Mouse (Mus musculus): ENCODE measurements around the gene Dnaic1. TPM values are rescaled to one million over a fixed set of nuclear protein-coding genes. Genes with fewer than 3 reads are reported as not detected.
A peak's percentile ranks its signal among the peaks of the same experiment; 100 is the strongest.

Dnaic1 gene
- 8.9 and 9.0 TPM in 2 replicates for polyA plus RNA-seq (2015; fragmentation: Nextera tagmentation; extraction: Ambion mirVana)

DNA sequence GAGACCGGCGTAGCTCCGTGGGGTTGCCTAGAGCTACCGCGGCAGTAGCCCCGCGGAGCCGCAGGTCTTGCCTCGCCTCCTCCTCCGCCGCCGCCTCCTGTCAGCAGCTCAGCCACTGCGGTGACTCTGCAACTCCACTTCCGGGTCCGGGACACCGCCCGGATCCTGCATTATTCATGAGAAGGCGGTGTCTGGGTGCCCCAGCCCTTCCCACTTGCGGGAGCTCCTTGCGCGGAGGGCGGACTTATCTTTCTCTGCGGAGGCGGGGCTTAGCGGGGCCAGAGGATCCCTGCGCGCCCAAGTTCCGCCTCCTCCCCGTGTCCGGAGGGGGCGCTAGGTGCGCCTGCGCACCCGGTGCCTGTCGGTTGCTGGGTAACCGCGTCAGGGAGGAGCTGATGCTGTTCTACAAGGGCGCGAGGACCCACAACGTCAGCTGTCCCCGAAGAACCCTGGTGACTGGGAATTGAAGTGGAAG lies at the start of gene Dnaic1, which contains the start of gene Fam219a:
Dnaic1 (plus strand) TSS at position 365 of the 475 bp plus-strand sequence.
Fam219a (minus strand) TSS at position 128 of the 475 bp plus-strand sequence.
- Histone ChIP-seq H3K9me3 (ENCODE audit: low read length) (no peaks in the 10 kb centered on the region), H3K4me1 (ENCODE audit: insufficient read depth, low read depth, low read length) (peaks cover 3% of the 10 kb centered on the region; the same call in 1 of the 2 replicates), H3K36me3 (ENCODE audit: insufficient read depth, low read length) (no peaks in the 10 kb centered on the region), H3K4me2 (replicated peaks; ENCODE audit: low read depth, low read length) (peak within 1 kb of the TSS; percentile 94), H3K27ac (ENCODE audit: low read length) (peak within 1 kb of the TSS; percentile 64), H3K27me3 (replicated peaks; ENCODE audit: insufficient read depth, low read length) (no peaks in the 10 kb centered on the region), H3K9ac (replicated peaks; ENCODE audit: low read depth) (peak within 1 kb of the TSS; percentile 72), H3K4me3 (ENCODE audit: low read depth, low read length) (peak within 1 kb of the TSS; percentile 77)
- peak; percentile 99 for DNase-seq (ENCODE audit: low spot score)
- peak; percentile 98 for ATAC-seq
- under 1% methylated on average over 36 of the region's 41 CpGs for WGBS
- no peak for TF ChIP-seq EP300 (IDR thresholded peaks at IDR 0.05)
- TF ChIP-seq CTCF (IDR thresholded peaks at IDR 0.05): peak; percentile 76

DNA sequence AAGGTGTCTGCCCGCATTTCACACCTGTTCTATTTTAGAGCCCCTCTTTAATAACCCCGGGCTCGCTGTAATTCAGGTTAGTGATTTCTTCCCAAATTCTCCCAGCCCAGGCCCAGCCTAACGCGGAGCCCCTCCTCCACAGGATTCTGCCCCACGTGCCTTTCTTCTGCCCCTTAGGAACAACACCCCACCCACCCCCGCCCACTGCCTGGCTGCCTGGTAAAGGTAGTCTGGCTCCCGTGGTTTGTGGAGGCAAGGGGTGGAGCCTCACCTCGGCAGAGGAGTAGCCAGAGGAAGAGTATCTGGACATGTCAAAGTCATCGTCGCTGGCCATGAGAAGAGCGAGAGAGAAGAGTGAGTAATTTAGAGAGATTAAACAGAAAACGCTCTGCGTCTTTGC lies 48.9 kb upstream of the Dnaic1 start:
- no peaks in the 10 kb centered on the region for H3K36me3 ChIP-seq (ENCODE audit: insufficient read depth, low read length)
- H3K27me3 ChIP-seq (replicated peaks; ENCODE audit: insufficient read depth, low read length): no peaks in the 10 kb centered on the region
- peak; percentile 37 for ATAC-seq
- 43% methylated on average over 14 of the region's 14 CpGs for WGBS
- no peak overlapping the region for H3K4me2 ChIP-seq (replicated peaks; ENCODE audit: low read depth, low read length)
- no peak for TF ChIP-seq EP300 (IDR thresholded peaks at IDR 0.05)
- TF ChIP-seq CTCF (IDR thresholded peaks at IDR 0.05): no peak
- no peaks in the 10 kb centered on the region for H3K9me3 ChIP-seq (ENCODE audit: low read length)
- H3K4me1 ChIP-seq (ENCODE audit: insufficient read depth, low read depth, low read length): no peaks in the 10 kb centered on the region
- H3K4me3 ChIP-seq (ENCODE audit: low read depth, low read length): no peak overlapping the region
- H3K9ac ChIP-seq (replicated peaks; ENCODE audit: low read depth): no peak overlapping the region
- no peak for DNase-seq (ENCODE audit: low spot score)
- no peak overlapping the region for H3K27ac ChIP-seq (ENCODE audit: low read length)

DNA sequence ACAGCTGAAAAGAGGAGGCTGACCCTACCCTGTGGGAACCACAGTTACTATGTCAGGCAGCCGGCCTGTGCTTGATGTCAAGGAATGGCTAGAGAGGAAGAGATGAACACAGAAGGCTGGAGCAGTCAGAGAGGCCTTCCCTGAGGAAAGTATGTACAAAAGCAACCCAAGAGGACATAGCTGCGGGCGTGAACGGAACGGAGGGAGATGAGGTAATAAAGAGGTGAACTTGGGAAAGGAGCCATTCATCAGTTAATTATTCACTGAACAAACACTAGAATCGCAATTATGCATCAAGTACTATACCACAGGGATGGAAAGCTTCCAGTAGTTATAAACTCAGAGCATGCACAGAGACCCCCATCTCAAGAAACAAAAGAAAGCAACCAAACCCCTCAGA lies 47.4 kb upstream of the Dnaic1 start:
- Histone ChIP-seq H3K36me3 (ENCODE audit: insufficient read depth, low read length) (no peaks in the 10 kb centered on the region), H3K4me3 (ENCODE audit: low read depth, low read length) (no peak overlapping the region), H3K9ac (replicated peaks; ENCODE audit: low read depth) (no peak overlapping the region), H3K4me2 (replicated peaks; ENCODE audit: low read depth, low read length) (no peak overlapping the region), H3K4me1 (ENCODE audit: insufficient read depth, low read depth, low read length) (no peaks in the 10 kb centered on the region), H3K9me3 (ENCODE audit: low read length) (no peaks in the 10 kb centered on the region), H3K27me3 (replicated peaks; ENCODE audit: insufficient read depth, low read length) (no peaks in the 10 kb centered on the region), H3K27ac (ENCODE audit: low read length) (no peak overlapping the region)
- peak; percentile 52 for ATAC-seq
- peak; percentile 44 for DNase-seq (ENCODE audit: low spot score)
- WGBS: 51% methylated on average over 6 of the region's 6 CpGs
- TF ChIP-seq EP300 (IDR thresholded peaks at IDR 0.05) (no peak), CTCF (IDR thresholded peaks at IDR 0.05) (no peak)

DNA sequence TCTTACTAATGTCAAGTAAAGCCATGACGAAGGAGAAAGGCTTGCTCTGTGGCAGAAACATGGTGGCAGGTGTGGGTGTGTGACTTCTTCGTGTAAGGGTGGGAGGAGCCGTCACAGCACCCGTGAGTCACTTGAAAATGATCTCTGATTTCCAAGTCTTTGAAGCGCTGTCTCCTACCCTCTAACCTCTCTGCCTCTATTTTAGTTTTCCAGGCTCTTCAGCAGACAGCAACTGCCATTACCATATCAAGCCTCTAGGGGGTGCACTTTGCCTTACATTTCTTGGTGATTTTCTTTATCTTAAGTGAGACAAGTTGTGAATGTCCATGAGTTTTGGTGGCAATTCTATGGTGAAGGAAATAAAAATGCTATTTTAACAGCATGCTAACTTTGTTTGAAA lies 46.8 kb upstream of the Dnaic1 start:
- peak; percentile 55 for DNase-seq (ENCODE audit: low spot score)
- no peak; the same call in 1 of the 2 replicates for ATAC-seq
- no peak overlapping the region for H3K4me2 ChIP-seq (replicated peaks; ENCODE audit: low read depth, low read length)
- no peak overlapping the region for H3K27ac ChIP-seq (ENCODE audit: low read length)
- no peak for TF ChIP-seq EP300 (IDR thresholded peaks at IDR 0.05)
- TF ChIP-seq CTCF (IDR thresholded peaks at IDR 0.05): peak; percentile 82
- H3K36me3 ChIP-seq (ENCODE audit: insufficient read depth, low read length): no peaks in the 10 kb centered on the region
- no peaks in the 10 kb centered on the region for H3K27me3 ChIP-seq (replicated peaks; ENCODE audit: insufficient read depth, low read length)
- H3K4me1 ChIP-seq (ENCODE audit: insufficient read depth, low read depth, low read length): no peaks in the 10 kb centered on the region
- no peak overlapping the region for H3K9ac ChIP-seq (replicated peaks; ENCODE audit: low read depth)
- no peaks in the 10 kb centered on the region for H3K9me3 ChIP-seq (ENCODE audit: low read length)
- no peak overlapping the region for H3K4me3 ChIP-seq (ENCODE audit: low read depth, low read length)
- WGBS: 41% methylated on average over 5 of the region's 5 CpGs

DNA sequence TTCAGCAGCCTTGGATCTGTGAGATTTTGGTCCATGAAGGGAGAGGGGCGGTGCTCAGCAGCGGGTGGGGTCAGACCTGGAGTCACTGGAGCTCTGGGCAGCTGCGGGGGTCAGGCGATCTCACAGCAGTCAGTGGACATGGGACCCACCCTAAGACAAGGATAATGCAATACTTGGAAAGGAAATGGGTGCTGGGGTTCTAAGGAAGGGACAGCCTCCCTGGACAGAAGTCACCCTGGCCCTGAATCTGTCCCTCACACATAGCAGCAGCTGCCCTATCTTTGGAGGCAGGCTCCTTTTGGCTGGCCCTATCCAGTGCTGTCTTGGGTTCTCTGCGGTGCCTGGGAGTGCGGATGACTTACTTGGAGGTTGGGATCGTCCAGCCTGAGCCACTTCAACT lies 45.7 kb upstream of the Dnaic1 start:
- H3K4me2 ChIP-seq (replicated peaks; ENCODE audit: low read depth, low read length): no peak overlapping the region
- no peak overlapping the region for H3K9ac ChIP-seq (replicated peaks; ENCODE audit: low read depth)
- H3K4me3 ChIP-seq (ENCODE audit: low read depth, low read length): no peak overlapping the region
- 73% methylated on average over 7 of the region's 7 CpGs for WGBS
- no peak for DNase-seq (ENCODE audit: low spot score)
- no peaks in the 10 kb centered on the region for H3K27me3 ChIP-seq (replicated peaks; ENCODE audit: insufficient read depth, low read length)
- H3K36me3 ChIP-seq (ENCODE audit: insufficient read depth, low read length): no peaks in the 10 kb centered on the region
- ATAC-seq: no peak
- H3K27ac ChIP-seq (ENCODE audit: low read length): no peak overlapping the region
- H3K4me1 ChIP-seq (ENCODE audit: insufficient read depth, low read depth, low read length): no peaks in the 10 kb centered on the region
- H3K9me3 ChIP-seq (ENCODE audit: low read length): no peaks in the 10 kb centered on the region
- TF ChIP-seq CTCF (IDR thresholded peaks at IDR 0.05) (no peak), EP300 (IDR thresholded peaks at IDR 0.05) (no peak)

DNA sequence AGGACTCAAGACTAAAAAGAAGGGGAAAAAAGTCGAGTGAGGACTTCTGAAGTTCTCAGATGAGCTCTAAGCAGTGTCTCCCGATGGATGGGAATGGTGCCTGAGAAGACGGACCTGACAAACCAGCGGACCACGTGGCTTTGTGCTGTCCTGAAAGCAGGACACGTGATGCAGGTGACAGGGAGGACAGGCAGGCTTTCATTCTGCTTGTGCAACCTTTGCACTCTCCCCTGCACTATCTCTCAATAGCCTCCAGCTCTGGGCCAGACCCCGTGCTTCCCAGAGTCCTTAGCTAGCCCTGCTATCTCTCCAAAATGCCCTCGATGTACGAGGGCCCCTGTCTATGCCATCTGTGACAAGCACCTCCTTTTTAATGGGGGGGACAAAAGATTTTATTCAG lies 44.7 kb upstream of the Dnaic1 start:
- no peak overlapping the region for H3K4me2 ChIP-seq (replicated peaks; ENCODE audit: low read depth, low read length)
- H3K4me3 ChIP-seq (ENCODE audit: low read depth, low read length): no peak overlapping the region
- no peak for TF ChIP-seq EP300 (IDR thresholded peaks at IDR 0.05)
- no peak for TF ChIP-seq CTCF (IDR thresholded peaks at IDR 0.05)
- H3K4me1 ChIP-seq (ENCODE audit: insufficient read depth, low read depth, low read length): no peaks in the 10 kb centered on the region
- no peaks in the 10 kb centered on the region for H3K9me3 ChIP-seq (ENCODE audit: low read length)
- H3K27ac ChIP-seq (ENCODE audit: low read length): no peak overlapping the region
- H3K36me3 ChIP-seq (ENCODE audit: insufficient read depth, low read length): no peaks in the 10 kb centered on the region
- H3K9ac ChIP-seq (replicated peaks; ENCODE audit: low read depth): no peak overlapping the region
- WGBS: 63% methylated on average over 9 of the region's 9 CpGs
- DNase-seq (ENCODE audit: low spot score): no peak
- no peaks in the 10 kb centered on the region for H3K27me3 ChIP-seq (replicated peaks; ENCODE audit: insufficient read depth, low read length)
- no peak for ATAC-seq

DNA sequence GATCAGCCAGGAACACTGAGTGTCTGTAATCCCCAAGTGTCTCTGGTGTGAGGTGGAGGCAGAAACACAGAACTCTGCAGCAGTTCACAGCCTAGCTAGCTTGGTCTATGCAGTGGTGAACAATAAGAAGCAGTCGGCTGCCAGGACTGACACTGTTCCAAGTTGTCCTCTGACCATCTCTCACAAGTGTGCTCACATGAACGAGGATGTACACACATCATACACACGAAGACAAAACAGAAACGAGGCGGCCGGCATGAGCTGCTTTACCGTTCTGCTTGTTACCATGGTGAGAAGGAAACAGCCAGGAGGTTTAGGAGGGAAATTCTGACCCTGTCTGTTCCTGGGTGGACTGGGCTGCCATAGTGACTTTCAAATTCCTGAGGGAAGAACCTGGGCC lies 43.0 kb upstream of the Dnaic1 start:
- TF ChIP-seq CTCF (IDR thresholded peaks at IDR 0.05) (no peak), EP300 (IDR thresholded peaks at IDR 0.05) (no peak)
- Histone ChIP-seq H3K9ac (replicated peaks; ENCODE audit: low read depth) (no peak overlapping the region), H3K27ac (ENCODE audit: low read length) (no peak overlapping the region), H3K9me3 (ENCODE audit: low read length) (no peaks in the 10 kb centered on the region), H3K36me3 (ENCODE audit: insufficient read depth, low read length) (no peaks in the 10 kb centered on the region), H3K4me1 (ENCODE audit: insufficient read depth, low read depth, low read length) (no peaks in the 10 kb centered on the region), H3K4me2 (replicated peaks; ENCODE audit: low read depth, low read length) (no peak overlapping the region), H3K27me3 (replicated peaks; ENCODE audit: insufficient read depth, low read length) (no peaks in the 10 kb centered on the region), H3K4me3 (ENCODE audit: low read depth, low read length) (no peak overlapping the region)
- 53% methylated on average over 7 of the region's 7 CpGs for WGBS
- DNase-seq (ENCODE audit: low spot score) (no peak), ATAC-seq (no peak)
